Mouse (Mus musculus) spleen, adult 2 months (tissue): Measurements from ENCODE around the gene Gm28374. TPM values are rescaled to one million over a fixed set of nuclear protein-coding genes. Genes with fewer than 3 reads are reported as not detected.

Experiments
- DNase-seq, 2 experiments: peaks; one replicate each; pipeline versions ENCODE4 v3.0.0 to v3.0.0-alpha.2; 2012 to 2021; ENCODE audit warnings: low spot score in 2 of 2, low read depth in 1 of 2
- H3K27ac ChIP-seq: fragments of 200-500 bp; 2 replicates; pipeline ENCODE4 v1.5.1; 2012; ENCODE audit warnings: low read length, inconsistent platforms; ENCODE audit not compliant: insufficient read depth
- H3K27me3 ChIP-seq: fragments of 200-500 bp; 2 replicates; pipeline ENCODE4 v1.6.1; 2012; ENCODE audit warnings: mild to moderate bottlenecking, moderate library complexity, low read length, inconsistent platforms; ENCODE audit not compliant: control insufficient read depth, insufficient read depth
- H3K36me3 ChIP-seq: fragments of 200-500 bp; 2 replicates; pipeline ENCODE4 v1.6.1; 2012; ENCODE audit warnings: mild to moderate bottlenecking, low read length, inconsistent platforms; ENCODE audit not compliant: control insufficient read depth, insufficient read depth
- H3K4me1 ChIP-seq: fragments of 200-500 bp; 2 replicates; pipeline ENCODE4 v1.6.1; 2011; ENCODE audit warnings: inconsistent platforms; ENCODE audit not compliant: control insufficient read depth, insufficient read depth, insufficient read length
- H3K4me3 ChIP-seq: fragments of 200-500 bp; 2 replicates; pipeline ENCODE4 v1.5.1; 2011; ENCODE audit warnings: mild to moderate bottlenecking, inconsistent platforms; ENCODE audit not compliant: insufficient read depth, insufficient read length; ENCODE audit errors: extremely low read depth
- CTCF ChIP-seq: fragments of 200-500 bp; IDR thresholded peaks from 2 replicates; pipeline ENCODE4 v1.5.1; 2011; ENCODE audit warnings: mild to moderate bottlenecking, inconsistent platforms; ENCODE audit not compliant: insufficient read depth, insufficient read length, insufficient replicate concordance; ENCODE audit errors: extremely low read depth
- POLR2A ChIP-seq: fragments of 200-500 bp; IDR thresholded peaks from 2 replicates; pipeline ENCODE4 v1.6.1; 2011; ENCODE audit warnings: low read depth, low read length, inconsistent platforms
- WGBS: fragments of 180-500 bp; shearing (Covaris S2); methylation state at CpG from one replicate; pipeline ENCODE4 v1.1.7; 2018; 5-methylcytosine and 5-hydroxymethylcytosine counted together
- polyA plus RNA-seq: library from polyadenylated mRNA; depleted of rRNA; stranded (reverse); fragments of >200 nt; gene quantifications from 2 replicates; pipeline ENCODE4 v1.2.3, GENCODE M21; 2012

Gene Gm28374
- polyA plus RNA-seq, 1 experiment, result not detected

DNA sequence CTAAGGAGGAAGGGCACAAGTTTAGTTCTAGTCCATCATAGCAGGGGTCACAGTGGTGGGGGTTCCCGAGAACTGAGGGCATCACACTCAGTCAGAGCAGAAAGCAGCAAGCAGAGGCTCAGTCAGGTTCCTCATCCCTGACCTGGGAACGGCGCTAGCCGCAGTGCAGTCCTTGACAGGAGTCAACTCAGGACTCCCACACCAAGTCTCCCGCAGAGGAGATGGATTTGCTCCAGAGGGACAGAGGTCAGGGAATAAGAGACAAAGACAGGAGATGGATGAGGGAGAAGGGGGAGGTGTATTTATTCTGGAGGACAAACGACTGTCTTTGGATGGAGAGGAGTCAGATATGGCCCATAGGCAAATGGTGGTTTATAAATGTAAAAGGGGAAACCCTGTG lies 31.1 kb upstream of the Gm28374 start:
- DNase-seq, result no peak
- Histone ChIP-seq H3K27me3 (no peaks in the 10 kb centered on the region), H3K4me3 (no peak overlapping the region), H3K36me3 (peaks cover 10% of the 10 kb centered on the region; the same call in 1 of the 2 replicates), H3K4me1 (no peaks in the 10 kb centered on the region; the same call in 1 of the 2 replicates), H3K27ac (no peak overlapping the region)
- TF ChIP-seq POLR2A (no peak), CTCF (no peak)
- 85% methylated on average over 6 of the region's 6 CpGs for WGBS

DNA sequence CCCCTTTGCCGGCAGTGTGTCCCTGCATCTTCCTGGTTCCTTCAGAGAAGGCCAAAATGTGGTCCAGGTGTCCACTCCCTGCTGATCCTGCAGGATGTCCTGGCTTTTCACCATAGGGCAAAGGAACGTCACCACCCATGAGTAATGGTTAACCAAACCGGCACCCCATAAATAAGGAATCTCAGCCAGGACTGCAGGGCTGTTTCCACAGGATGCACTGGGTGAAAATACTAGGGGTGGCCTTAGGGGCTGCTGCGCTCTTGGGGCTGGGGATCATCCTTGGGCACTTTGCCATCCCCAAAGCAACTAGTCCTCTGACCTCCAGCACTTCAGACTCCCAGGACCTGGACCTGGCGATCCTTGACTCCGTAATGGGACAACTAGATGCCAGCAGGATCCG lies 23.5 kb upstream of the Gm28374 start, which contains the start of gene Naaladl1:
Gene Naaladl1 (plus strand): TSS at position 197 of the 400 bp plus-strand sequence.
- Histone ChIP-seq H3K4me3 (no peak within 1 kb of the TSS), H3K27ac (no peak within 1 kb of the TSS), H3K36me3 (no peaks in the 10 kb centered on the region), H3K4me1 (no peaks in the 10 kb centered on the region), H3K27me3 (no peaks in the 10 kb centered on the region)
- WGBS, result 96% methylated on average over 7 of the region's 7 CpGs
- no peak for DNase-seq
- TF ChIP-seq POLR2A (no peak), CTCF (no peak)

DNA sequence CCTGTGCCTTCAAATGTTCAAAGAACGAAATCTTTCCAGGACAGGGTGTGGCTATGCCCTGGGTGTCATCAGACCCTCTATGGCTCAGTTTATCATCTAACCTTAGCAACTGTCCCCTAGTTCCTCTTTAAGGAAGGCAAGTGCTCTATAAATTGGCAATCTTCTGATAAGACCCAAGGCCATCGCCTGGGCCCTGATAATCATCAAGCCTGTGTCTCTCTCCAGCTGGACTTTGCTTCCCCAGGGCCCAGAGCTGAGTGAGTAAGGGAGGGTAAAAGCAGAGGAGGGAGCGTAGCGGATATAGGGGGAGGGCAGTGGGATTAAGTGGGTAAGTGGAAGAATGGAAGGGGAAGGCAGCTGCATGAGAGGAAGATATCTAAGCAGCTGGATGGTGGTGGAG lies 22.4 kb upstream of the Gm28374 start:
- Histone ChIP-seq H3K27me3 (no peaks in the 10 kb centered on the region), H3K4me3 (no peak overlapping the region), H3K27ac (no peak overlapping the region), H3K4me1 (no peaks in the 10 kb centered on the region), H3K36me3 (no peaks in the 10 kb centered on the region)
- TF ChIP-seq POLR2A (no peak), CTCF (no peak)
- no peak for DNase-seq
- WGBS, result 91% methylated on average over 4 of the region's 4 CpGs

DNA sequence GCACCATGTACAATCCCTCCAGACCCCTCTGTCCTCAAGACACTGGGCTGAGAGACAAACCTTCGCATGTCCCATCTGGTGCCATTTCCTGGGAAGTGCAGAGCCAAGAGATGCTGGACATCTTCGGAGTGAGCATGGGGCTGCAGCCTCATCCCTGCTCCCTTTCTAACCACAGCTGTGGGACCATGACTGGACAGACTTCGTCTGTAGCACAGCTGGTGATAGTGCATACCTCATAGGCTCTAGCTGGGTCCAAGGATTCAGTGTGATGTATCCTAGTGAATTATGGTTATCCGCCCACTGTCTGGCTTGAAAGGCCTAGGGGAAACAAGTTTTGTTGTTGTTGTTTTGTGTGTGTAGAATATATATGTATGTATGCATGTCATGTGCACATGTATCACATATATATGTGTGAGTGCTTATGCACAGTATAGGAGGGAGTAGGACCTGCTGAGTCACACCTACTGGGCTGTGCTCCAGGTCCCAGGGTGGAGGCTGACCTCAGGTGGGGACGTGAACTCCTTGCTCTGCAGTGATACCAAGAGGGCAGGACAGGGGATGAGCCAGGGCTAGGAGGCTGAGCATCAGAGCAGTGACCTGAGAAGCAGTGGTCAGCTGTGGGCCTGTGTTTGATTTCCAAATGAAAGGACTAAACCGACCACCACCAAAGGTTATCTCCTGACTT lies 20.3 kb upstream of the Gm28374 start:
- Histone ChIP-seq H3K4me1 (no peaks in the 10 kb centered on the region), H3K4me3 (no peak overlapping the region), H3K36me3 (no peaks in the 10 kb centered on the region), H3K27ac (no peak overlapping the region), H3K27me3 (no peaks in the 10 kb centered on the region)
- TF ChIP-seq POLR2A (no peak), CTCF (no peak)
- 74% methylated on average over 6 of the region's 6 CpGs for WGBS
- no peak for DNase-seq

DNA sequence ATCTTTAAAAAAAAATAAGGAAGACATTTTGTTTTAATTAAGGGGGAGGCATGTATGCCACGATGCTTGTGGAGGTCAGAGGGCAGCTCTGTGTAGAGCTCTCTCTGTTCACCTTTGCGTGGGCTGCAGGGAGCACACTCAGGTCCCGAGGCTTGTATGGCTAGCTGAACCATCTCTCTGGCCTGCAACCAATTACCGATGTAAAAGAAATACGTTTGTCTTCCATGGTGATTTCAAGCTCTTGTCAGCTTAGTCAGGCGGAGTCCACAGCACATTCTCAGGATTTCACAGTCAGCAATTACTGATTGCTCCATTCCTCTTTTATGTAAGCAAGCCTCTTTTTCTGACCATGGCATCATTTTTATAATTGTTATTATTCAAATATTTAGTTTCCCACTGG lies 19.1 kb upstream of the Gm28374 start:
- no peak overlapping the region for H3K27ac ChIP-seq
- 90% methylated on average over 6 of the region's 6 CpGs for WGBS
- H3K27me3 ChIP-seq, result no peaks in the 10 kb centered on the region
- no peak for TF ChIP-seq POLR2A
- TF ChIP-seq CTCF, result no peak
- no peak for DNase-seq
- no peaks in the 10 kb centered on the region for H3K36me3 ChIP-seq
- H3K4me1 ChIP-seq, result no peaks in the 10 kb centered on the region
- H3K4me3 ChIP-seq, result no peak overlapping the region

DNA sequence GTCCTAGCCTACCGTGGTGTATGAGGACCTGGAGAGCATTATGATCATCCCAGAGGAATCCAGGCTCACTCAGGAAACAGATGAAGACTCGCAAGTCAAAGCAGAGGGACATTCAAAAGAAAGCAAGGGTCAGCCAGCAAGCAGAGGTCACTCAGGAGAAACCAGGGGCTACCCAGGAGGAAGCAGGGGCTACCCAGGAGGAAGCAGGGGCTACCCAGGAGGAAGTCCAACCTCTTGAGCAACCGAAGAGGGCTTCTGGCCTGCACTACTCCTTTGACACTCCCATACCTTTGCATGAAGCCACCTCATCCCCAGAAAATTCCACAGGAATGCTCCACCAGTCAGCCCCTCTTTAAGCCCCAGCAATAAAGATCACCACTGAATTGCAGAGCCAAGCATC lies 15.8 kb upstream of the Gm28374 start:
- Histone ChIP-seq H3K4me3 (no peak overlapping the region), H3K27me3 (no peaks in the 10 kb centered on the region), H3K27ac (no peak overlapping the region), H3K36me3 (no peaks in the 10 kb centered on the region), H3K4me1 (no peaks in the 10 kb centered on the region)
- TF ChIP-seq CTCF (no peak), POLR2A (no peak)
- DNase-seq, result no peak
- WGBS, result 75% methylated on average over 3 of the region's 3 CpGs

DNA sequence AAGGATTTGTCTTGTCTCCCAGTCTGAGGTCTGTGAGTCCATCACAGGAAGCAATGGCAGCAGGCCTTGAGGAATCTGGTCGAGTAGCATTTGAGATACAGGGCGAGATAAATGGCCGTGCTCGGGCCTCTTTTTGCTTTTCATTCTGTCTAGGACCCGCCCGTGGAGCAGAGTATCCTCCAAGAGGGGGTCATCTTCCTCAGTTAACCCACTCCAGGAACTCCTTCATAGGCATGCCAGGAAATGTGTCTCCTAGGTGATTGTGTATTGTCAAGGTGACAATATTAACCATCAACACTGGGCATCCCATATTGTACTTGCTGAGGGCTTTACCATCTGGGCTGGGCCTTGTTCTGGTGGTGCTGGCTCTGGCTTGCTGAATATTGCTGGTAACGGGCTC lies 12.1 kb upstream of the Gm28374 start, which contains the start of gene AC131692.1:
Gene AC131692.1 (plus strand): TSS at position 301 of the 400 bp plus-strand sequence.
- WGBS, result 95% methylated on average over 7 of the region's 7 CpGs
- Histone ChIP-seq H3K4me3 (no peak within 1 kb of the TSS), H3K4me1 (no peaks in the 10 kb centered on the region), H3K27ac (no peak within 1 kb of the TSS), H3K36me3 (no peaks in the 10 kb centered on the region), H3K27me3 (no peaks in the 10 kb centered on the region)
- no peak for DNase-seq
- TF ChIP-seq POLR2A, result no peak
- no peak for TF ChIP-seq CTCF
